Mouse (Mus musculus): ENCODE results near the gene Wnk4.

The Wnk4 gene

DNA sequence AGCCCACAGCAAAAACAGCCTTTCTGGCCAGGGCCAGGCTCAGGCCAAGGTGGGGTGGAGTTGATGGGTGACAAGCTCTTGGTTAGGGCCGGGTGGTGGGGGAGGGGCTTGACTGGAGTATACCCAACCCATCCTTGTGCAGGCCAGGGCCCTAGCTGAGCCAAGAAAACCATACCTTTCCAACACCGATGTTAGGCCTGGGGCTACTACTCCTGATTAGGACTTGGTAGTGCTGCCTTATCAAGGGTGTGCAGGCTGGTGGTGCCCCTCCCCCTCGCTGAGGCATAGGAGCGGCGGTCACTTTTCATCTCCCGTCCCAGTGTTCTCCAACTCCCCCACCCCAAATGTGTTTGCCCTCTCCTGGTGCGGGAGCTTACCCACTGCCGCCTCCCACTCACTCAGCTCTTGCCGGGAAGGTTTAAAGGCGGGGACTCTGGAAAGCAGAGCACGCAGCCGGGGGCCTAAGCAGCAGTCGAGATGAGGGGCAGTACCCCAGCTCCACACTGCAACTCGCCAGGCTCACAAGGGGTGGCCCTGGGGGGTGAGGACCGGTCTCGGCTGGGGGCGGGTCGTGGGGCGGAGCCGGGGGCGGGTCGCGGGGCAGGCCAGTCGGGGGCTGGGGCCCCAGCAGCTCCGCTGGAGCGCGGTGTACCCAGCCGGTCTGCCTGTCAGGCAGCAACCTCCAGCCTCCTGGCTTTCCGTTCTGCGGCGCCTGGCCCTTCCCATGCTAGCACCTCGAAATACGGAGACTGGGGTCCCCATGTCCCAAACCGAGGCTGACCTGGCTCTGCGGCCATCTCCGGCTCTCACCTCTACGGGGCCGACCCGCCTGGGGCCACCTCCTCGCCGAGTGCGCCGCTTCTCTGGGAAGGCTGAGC, at the start of gene Wnk4:
Wnk4 (plus strand) TSS at position 620 of the 878 bp plus-strand sequence.
- DNase-seq (ENCODE audit: low read depth, low spot score): peak; percentile 74

DNA sequence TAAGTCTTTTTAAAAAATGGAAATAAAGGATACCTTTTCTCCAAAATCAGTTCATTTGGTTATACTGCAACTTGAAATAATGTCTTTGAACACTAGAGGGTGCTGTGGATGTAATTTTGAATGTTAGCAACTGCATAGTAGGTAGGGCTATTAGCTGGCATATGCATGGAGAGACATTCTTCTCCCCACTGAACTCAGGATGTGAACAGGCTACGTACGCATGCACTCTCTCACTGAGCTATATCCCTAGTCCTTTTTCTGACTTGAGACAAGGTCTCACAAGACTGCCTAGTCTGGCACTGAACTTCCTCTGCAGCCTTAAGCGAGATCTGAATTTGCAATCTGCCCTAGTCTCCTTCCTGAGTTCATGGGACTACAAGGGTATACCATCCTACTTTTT, 48.4 kb upstream of the Wnk4 start:
- DNase-seq (ENCODE audit: low read depth, low spot score): peak; percentile 75

DNA sequence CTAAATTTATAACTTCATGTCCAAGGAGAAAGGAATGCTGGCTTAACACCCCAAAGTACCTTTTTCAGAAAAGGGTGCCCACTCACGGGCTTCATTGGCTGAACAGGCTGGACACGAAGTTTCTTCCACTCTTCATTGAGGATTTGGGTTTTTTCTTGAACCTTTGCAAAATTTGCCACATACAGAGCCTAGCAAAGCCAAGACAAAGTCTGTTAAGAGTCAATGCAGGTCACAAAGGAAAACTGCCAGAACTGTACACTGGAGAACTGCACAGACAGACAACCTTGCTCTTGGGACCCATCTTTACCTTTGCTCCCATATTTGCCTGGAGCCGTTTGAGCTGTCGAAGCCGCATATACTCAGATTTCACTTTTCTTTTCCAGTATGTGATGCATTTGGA, 43.4 kb upstream of the Wnk4 start:
- no peak for DNase-seq (ENCODE audit: low read depth, low spot score)

DNA sequence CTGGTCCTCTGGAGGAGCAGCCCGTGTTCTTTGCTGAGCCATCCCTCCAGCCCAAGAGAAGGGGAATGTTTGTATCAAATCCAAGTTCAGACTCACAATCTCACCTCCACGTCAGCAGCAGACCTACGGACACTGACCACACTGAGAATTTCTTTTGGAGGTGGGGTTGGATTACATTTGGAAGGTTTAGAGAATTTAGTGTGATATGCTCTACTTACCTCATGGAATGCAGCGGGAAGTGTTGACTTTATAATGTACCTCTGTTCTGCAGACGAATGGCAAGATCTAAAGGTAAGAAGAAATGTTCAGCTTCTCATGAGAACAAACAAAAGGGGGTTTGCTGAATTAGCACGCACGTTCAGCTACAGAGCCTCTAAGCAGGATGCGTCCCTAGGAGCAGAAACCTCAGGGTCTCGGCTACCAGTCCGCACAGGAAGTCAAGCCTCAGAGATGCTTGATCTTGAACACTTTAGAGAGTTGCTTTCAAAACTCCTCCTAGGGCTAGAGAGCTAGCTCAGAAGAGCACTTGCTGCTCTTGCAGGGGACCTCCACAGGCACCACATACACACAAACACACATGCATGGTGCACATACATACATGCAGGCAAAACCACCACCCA, 41.8 kb upstream of the Wnk4 start:
- DNase-seq (ENCODE audit: low read depth, low spot score): no peak

DNA sequence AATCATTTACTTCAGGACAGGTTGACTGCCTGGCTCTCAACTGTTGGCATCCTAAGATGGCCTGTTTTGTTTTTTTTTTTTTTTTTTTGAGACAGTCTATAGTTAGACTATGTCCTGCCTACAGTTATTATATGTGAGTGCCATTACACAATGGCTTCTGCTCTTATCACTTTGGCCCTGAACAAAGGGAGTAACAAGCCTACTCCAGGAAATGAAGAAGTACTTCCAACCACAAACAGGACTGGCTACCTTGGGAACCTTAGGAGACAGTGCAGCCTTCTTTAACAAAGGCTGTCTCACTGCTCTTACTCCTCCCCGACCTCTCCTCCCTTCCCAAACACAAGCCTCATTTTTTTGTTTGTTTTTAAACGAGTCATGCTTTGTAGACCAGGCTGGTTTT, 39.5 kb upstream of the Wnk4 start:
- DNase-seq (ENCODE audit: low read depth, low spot score): no peak

GRCm38 (mm10) chr11:101221306-101221986, 38.9 kb upstream of the Wnk4 start:
- no peak for DNase-seq (ENCODE audit: low read depth, low spot score)

GRCm38 (mm10) chr11:101224337-101224736, 36.0 kb upstream of the Wnk4 start:
- no peak for DNase-seq (ENCODE audit: low read depth, low spot score)

DNA sequence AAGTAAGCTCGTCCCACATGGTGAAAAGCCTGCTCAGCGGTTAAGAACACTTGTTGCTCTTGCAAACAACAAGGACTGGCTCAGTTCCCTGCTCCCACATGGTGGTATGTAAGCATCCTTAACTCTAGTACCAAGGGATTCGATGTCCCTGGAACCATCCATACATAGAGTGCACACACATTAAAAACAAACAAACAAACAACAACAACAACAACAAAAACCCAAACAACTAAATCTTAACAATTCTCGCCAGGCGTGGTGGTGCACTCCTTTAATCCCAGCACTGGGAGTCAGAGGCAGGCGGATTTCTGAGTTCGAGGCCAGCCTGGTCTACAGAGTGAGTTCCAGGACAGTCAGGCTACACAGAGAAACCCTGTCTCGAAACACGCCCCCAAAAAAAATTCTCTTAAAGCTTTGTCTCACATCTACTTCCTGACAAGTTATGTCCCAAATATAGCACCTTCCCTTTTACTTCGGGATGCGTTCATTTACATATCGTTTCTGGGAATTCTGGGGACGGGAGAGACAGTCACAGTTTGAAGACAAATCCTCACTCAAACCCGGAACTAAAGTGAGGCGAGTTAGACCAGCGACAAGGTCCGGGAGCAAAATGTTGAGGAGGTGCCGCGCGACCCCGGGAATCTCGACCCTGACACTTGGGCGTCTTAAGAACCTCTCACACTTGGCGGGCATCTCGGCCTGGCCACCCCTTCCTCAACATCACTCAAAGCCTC, 34.9 kb upstream of the Wnk4 start:
- DNase-seq (ENCODE audit: low read depth, low spot score): peak; percentile 58

- peak; percentile 89 for DNase-seq (ENCODE audit: low read depth, low spot score)
Observed at GRCm38 (mm10) chr11:101226065-101226701, 34.2 kb upstream of the Wnk4 start, which contains the start of gene Ezh1. Gene Ezh1 (minus strand): TSS chr11:101226463.

GRCm38 (mm10) chr11:101229361-101229900, 30.9 kb upstream of the Wnk4 start:
- peak; percentile 31 for DNase-seq (ENCODE audit: low read depth, low spot score)

DNA sequence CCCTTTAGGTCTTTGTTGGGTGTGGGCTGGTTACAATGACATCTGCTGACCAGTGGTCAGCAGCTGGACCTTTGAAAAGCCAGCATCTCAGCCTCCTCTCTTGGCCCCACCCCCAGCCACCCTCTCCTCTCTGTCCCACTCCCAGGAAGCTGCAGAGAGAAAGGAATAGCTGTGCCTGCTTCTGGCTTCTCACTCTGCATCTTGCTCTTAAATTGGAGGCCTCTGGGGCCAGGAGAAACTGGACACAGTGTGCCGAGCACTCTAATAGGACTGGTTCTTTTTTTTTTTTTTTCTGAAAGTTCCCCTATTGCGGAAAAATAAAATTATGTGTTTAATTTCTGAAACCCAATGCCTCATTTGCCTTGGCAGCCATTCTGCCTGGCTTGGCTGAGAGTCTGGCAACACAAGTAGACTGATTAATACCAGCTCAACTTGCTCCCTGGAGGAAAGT, 30.3 kb upstream of the Wnk4 start:
- no peak for DNase-seq (ENCODE audit: low read depth, low spot score)

- DNase-seq (ENCODE audit: low read depth, low spot score): peak; percentile 20
Observed at GRCm38 (mm10) chr11:101230526-101230925, 29.8 kb upstream of the Wnk4 start.

GRCm38 (mm10) chr11:101230991-101231871, 29.1 kb upstream of the Wnk4 start:
- DNase-seq (ENCODE audit: low read depth, low spot score): peak; percentile 20

DNA sequence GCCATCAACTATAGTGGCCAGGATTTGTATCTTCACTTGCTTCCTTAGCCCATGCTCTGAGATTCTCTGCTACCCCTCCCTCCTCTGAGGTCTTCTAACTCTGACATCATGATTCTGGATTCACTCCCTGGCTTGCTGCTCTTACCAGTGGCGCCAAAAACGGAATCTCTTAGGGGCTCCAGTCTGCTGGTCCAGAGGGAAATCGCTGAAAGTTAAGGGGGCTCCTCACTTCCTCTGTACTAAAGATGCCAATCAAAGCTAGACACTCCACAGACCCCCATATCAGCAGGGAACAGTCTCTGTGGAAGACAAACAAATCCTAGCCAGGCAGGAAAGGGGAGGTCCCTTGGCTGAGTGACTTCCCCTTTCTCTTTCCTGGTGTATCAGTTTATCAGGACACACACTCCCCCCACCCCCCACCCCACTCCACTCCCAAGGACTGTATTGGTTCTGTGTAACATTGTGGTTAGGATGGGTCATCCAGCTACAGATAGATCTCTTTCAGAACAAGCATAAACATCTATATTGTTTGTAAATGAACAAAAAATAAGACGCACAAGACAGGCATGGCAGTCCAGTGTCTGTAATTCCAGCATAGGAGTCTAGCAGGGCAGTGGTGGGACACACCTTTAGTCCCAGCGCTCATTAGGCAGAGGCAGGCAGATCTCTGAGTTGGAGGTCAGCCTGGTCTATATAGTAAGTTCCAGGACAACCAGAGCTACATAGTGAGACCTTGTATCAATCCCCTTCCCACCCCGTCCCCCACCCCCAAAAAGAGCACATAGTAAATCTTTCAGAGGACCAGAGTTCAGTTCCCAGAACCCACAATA, 28.1 kb upstream of the Wnk4 start:
- no peak for DNase-seq (ENCODE audit: low read depth, low spot score)

DNA sequence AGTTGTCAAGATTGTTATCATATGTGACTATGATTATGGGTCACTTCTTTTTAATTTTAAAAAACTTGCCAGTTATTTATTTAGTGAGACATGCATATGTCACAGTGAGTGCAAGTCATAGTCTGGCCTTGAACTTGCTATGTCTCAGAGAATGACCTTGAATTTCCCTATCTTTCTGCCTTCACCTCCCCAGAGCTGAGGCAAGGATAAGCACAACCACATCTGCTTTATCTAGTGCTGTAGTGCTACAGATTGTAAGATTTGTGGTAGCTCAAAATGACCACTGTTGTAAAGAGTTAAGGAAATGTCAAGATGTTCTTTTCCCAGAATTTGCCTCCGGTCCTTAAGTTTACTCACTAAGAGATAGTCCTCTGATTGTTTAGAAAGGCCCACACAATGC, 27.1 kb upstream of the Wnk4 start:
- DNase-seq (ENCODE audit: low read depth, low spot score): no peak

GRCm38 (mm10) chr11:101234124-101234523, 26.2 kb upstream of the Wnk4 start:
- peak; percentile 93 for DNase-seq (ENCODE audit: low read depth, low spot score)

DNA sequence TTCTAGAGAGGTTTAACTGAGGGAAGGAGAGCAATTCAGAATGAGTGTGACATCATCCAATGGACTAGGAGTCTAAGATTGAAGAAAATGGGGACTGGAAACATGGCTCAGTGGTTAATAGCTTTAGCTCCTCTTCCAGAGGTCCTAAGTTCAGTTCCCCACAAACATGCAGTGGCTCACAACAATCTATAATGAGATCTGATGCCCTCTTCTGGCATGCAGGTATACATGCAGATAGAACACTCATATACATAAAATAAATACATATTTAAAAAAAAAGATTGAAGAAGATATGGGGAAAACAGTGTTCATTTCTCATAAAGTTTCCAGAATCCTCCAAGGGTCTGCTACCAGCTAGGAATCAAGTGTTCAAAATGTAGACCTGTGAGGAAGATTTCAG, 24.9 kb upstream of the Wnk4 start:
- no peak for DNase-seq (ENCODE audit: low read depth, low spot score)

GRCm38 (mm10) chr11:101236782-101237181, 23.6 kb upstream of the Wnk4 start:
- DNase-seq (ENCODE audit: low read depth, low spot score): no peak

DNA sequence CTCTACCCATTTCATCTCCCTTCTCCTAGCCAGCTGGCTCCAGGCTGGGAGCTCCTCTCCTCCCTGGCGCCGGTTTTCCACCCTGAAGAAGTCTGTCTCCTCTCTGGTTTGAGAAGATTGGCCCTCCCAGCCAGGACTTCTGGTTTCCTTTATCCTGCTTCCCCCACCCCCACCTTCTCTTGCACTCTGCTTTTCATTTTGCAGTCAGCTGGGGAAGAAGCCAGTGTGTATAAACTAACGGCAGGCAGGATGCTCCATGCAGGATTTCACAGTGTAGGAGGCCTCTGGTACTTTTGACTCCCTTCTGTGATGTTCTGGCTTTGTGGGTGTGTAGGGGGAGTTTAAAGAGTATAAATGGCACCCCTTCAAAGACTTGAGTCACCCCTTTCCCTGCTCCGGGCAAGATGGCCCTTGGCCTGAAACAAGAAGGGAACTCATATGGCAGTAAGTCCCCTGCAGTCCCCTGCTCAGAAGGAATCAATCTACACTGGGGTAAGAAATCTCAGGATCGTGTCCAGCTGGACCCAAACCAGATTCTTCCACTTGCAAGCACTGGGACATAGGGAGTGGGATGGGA, 22.2 kb upstream of the Wnk4 start:
- DNase-seq (ENCODE audit: low read depth, low spot score): no peak

Measured in R1 (cell line).